Mouse (Mus musculus) heart, postnatal 0 days (tissue): ENCODE measurements around the gene Cacng5. TPM values are rescaled to one million over a fixed set of nuclear protein-coding genes. Genes with fewer than 3 reads are reported as not detected.

Experiments used
- ATAC-seq: fragments of 200-750 bp; cut with Nextera tagmentation; 2 replicates; pipeline ENCODE4 v1.8.0; 2017; ENCODE audit warnings: low read depth, moderate number of reproducible peaks, moderate library complexity; ENCODE audit not compliant: insufficient read depth
- DNase-seq: peaks from one replicate; pipeline ENCODE4 v3.0.0-alpha.2; 2016; ENCODE audit warnings: low spot score
- H3K27ac ChIP-seq: fragments of 300-500 bp; sonication (generic); 2 replicates; pipeline ENCODE4 v1.5.1; 2014; ENCODE audit warnings: low read depth, mild to moderate bottlenecking
- H3K27me3 ChIP-seq: fragments of 300-500 bp; sonication (generic); 2 replicates; pipeline ENCODE4 v1.6.1; 2014; ENCODE audit warnings: low read length, mixed read lengths; ENCODE audit not compliant: control insufficient read depth, insufficient read depth
- H3K36me3 ChIP-seq: fragments of 300-500 bp; sonication (generic); replicated peaks from 2 replicates; pipeline ENCODE4 v1.6.1; 2014; ENCODE audit warnings: low read length, mixed read lengths; ENCODE audit not compliant: control insufficient read depth, insufficient read depth
- H3K4me1 ChIP-seq: fragments of 300-500 bp; sonication (generic); 2 replicates; pipeline ENCODE4 v1.6.1; 2014; ENCODE audit warnings: antibody characterized with exemption; ENCODE audit not compliant: control insufficient read depth, insufficient read depth
- H3K4me2 ChIP-seq: fragments of 300-500 bp; sonication (generic); 2 replicates; pipeline ENCODE4 v1.6.1; 2014; ENCODE audit warnings: low read depth, mild to moderate bottlenecking, low read length, moderate library complexity
- H3K4me3 ChIP-seq: fragments of 300-500 bp; sonication (generic); 2 replicates; pipeline ENCODE4 v1.5.1; 2014; ENCODE audit warnings: low read depth, low read length
- H3K9ac ChIP-seq: fragments of 300-500 bp; sonication (generic); replicated peaks from 2 replicates; pipeline ENCODE4 v1.6.1; 2014; ENCODE audit warnings: low read depth, low read length, mixed read lengths
- H3K9me3 ChIP-seq: fragments of 300-500 bp; sonication (generic); replicated peaks from 2 replicates; pipeline ENCODE4 v1.6.1; 2016; ENCODE audit warnings: low read length; ENCODE audit not compliant: control insufficient read depth
- CTCF ChIP-seq: IDR thresholded peaks from 2 replicates; pipeline ENCODE4 v1.5.1; 2016; ENCODE audit warnings: antibody characterized with exemption, control low read depth, low read depth
- EP300 ChIP-seq: IDR thresholded peaks from 2 replicates; pipeline ENCODE4 v1.6.1; 2016; ENCODE audit warnings: antibody characterized with exemption, low read depth
- WGBS: fragments of 180-500 bp; shearing (Covaris S2); extraction: QIAGEN DNeasy Blood & Tissue Kit; methylation state at CpG from one replicate; pipeline ENCODE4 v1.1.7; 2014; 5-methylcytosine and 5-hydroxymethylcytosine counted together
- polyA plus RNA-seq: library from polyadenylated mRNA; unstranded; fragments of >200 nt; fragmentation: Nextera tagmentation; extraction: Ambion mirVana; gene quantifications from 2 replicates; pipeline ENCODE4 v1.2.1, GENCODE M21; 2015
- total RNA-seq: library from RNA; depleted of rRNA; stranded (reverse); fragments of >200 nt; gene quantifications from 2 replicates; pipeline ENCODE4 v1.2.3, GENCODE M21; 2014; ENCODE audit warnings: low replicate concordance

Gene Cacng5
- total and polyA plus RNA-seq, 2 experiments from 2014 or later = not detected

DNA sequence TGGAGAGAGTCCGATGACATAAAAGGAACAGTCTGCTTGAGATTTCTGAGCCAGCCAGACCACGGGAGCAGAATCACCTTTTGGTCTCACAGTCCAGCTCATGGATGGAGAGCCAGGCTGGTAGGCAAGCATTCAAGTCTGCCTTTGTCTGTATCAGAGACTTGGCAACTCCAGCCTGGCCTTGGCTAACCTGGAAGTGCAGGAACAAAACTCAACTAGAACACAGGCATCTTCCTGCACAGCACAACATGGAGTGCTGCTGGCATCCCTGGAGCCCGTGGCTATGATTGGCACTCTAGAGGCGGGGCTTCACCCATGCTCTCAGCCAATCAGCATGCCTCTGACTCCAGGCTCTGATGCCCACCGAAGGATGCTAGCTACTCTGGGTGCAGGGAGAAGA, 38.0 kb downstream of the Cacng5 start:
- Histone ChIP-seq H3K36me3 (no peaks in the 10 kb centered on the region), H3K4me2 (no peak overlapping the region), H3K27ac (no peak overlapping the region), H3K9me3 (no peaks in the 10 kb centered on the region), H3K27me3 (no peaks in the 10 kb centered on the region), H3K4me1 (no peaks in the 10 kb centered on the region), H3K4me3 (no peak overlapping the region), H3K9ac (no peak overlapping the region)
- DNase-seq = no peak
- no peak for TF ChIP-seq EP300
- no peak for TF ChIP-seq CTCF
- 68% methylated on average over 5 of the region's 5 CpGs for WGBS
- no peak; the same call in 1 of the 2 replicates for ATAC-seq

DNA sequence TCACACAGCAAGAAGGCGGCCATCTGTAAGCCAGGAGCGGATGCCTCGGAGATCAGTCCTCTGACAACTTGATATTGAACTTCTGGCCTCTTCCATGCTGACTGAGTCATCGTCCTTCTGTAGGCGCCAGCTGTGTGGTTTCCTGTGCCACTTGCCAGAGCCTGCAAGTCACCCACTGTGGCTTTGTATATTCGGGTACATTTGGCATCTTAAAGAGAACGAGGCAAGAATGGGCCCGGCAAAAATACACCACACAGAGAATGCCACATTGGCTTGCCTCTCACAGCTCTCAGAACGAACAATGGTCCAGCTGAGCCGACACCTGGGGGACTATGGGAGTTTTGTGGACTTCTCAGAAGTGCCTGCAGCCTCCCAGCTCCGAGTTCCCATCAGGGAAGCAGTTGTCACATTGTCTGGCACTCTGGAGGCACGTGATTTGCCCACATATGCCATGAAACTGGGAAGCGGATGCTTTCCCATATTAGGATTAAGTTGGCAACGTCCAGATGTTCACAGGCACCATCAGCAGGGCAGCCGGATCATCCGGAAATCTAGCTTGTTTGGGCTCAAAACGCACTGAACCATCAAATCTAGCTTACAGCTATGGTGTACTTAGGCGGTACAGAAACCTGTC, 38.9 kb downstream of the Cacng5 start:
- no peak for DNase-seq
- H3K36me3 ChIP-seq = no peaks in the 10 kb centered on the region
- no peak for ATAC-seq
- H3K4me1 ChIP-seq = no peaks in the 10 kb centered on the region
- H3K27me3 ChIP-seq = no peaks in the 10 kb centered on the region
- TF ChIP-seq CTCF = no peak
- TF ChIP-seq EP300 = no peak
- H3K27ac ChIP-seq = no peak overlapping the region
- no peaks in the 10 kb centered on the region for H3K9me3 ChIP-seq
- no peak overlapping the region for H3K4me3 ChIP-seq
- no peak overlapping the region for H3K4me2 ChIP-seq
- H3K9ac ChIP-seq = no peak overlapping the region
- 74% methylated on average over 18 of the region's 18 CpGs for WGBS

DNA sequence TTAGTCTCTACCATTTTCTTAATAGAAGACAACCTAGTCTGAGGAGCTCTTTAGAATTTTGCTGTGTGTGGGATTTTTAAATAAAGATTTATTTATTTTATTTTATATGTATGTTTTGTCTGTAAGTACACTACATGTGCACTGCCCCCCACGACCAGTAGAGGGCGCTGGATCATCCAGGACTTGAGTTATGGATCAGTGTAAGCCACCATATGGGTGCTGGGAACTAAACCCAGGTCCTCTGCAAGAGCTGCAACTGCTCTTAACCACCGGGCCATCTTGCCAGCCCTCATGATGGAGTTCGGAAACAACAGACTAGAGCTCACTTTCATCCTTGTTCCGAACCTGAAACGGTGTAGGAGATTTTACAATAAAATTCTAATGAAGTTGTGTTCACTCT, 42.1 kb downstream of the Cacng5 start:
- 67% methylated on average over 6 of the region's 6 CpGs for WGBS
- no peak overlapping the region for H3K9ac ChIP-seq
- H3K4me1 ChIP-seq = no peaks in the 10 kb centered on the region
- no peak overlapping the region for H3K27ac ChIP-seq
- no peaks in the 10 kb centered on the region for H3K27me3 ChIP-seq
- H3K4me3 ChIP-seq = no peak overlapping the region
- no peaks in the 10 kb centered on the region for H3K36me3 ChIP-seq
- TF ChIP-seq CTCF (no peak), EP300 (no peak)
- H3K9me3 ChIP-seq = no peaks in the 10 kb centered on the region
- H3K4me2 ChIP-seq = no peak overlapping the region
- ATAC-seq (no peak), DNase-seq (no peak)

DNA sequence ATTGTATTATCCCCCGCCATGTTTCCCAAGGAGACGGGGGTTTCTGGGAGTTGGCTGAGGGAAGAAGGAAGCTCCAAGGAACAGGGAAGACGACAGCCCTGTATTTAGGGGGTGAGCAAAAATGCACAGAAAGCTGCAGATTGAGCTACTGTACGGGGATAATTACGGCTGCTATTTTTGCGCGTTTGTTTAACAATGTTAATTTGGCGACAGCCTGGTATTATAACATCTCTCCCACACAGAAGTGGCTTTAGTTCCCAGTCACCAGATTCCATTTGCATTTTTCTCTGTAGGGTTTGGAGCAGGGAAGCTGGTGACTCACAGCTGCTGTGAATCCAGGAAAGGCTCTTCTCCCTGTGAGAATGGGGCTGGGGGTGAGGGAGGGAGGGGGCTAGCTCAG, 47.3 kb downstream of the Cacng5 start:
- Histone ChIP-seq H3K27me3 (no peaks in the 10 kb centered on the region), H3K4me3 (no peak overlapping the region), H3K27ac (no peak overlapping the region), H3K9me3 (no peaks in the 10 kb centered on the region), H3K4me1 (no peaks in the 10 kb centered on the region), H3K9ac (no peak overlapping the region), H3K36me3 (no peaks in the 10 kb centered on the region), H3K4me2 (no peak overlapping the region)
- no peak for ATAC-seq
- no peak for TF ChIP-seq EP300
- TF ChIP-seq CTCF = no peak
- DNase-seq = no peak
- 75% methylated on average over 8 of the region's 8 CpGs for WGBS

DNA sequence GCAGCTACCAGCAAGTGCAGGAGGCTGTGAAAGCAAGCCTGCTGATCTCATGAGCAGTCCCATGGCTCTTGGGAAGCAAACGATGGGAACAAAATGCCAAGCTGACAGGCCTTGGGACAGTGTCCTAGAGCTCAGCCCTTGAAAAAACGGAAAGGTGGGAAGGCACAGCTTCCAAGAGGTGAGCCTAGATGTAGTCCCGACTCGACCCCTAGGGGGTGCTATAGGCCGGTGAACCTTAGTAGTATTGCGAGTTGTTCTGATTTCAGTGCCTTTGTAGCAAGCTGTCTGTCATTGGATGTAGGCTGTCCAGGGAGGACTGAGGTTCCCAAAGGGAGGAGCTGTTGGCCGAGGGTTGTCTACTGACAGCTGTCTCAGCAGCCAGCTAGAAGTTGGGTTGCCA, 49.7 kb downstream of the Cacng5 start:
- 7% methylated on average over 7 of the region's 7 CpGs for WGBS
- TF ChIP-seq CTCF (peak; percentile 50), EP300 (no peak)
- H3K4me1 ChIP-seq = no peaks in the 10 kb centered on the region

DNA sequence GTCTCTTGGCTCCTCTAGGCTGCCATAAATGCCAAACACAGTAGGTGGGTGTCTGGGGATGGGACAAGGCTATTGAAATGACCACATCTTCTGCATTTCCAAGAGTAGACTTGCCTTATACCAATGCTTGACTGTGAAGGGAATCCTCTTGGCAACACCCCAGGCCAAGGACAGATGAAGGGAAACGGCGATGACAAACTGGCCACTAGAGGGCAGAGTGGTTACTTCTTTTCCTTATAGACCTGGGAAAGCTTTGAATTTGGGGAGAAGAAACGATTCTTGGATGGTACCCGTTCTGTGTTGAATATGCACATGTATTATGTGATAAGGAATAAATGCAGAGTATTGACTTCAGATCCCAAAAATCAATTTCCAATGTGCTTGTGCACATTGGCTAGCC, 50.8 kb downstream of the Cacng5 start:
- no peak for TF ChIP-seq EP300
- peak; percentile 64 for TF ChIP-seq CTCF
- no peak for ATAC-seq
- WGBS = 5% methylated on average over 4 of the region's 4 CpGs

More for the DNA sequence above, 49.7 kb downstream of the Cacng5 start:
- H3K4me3 ChIP-seq = no peak overlapping the region
- no peak overlapping the region for H3K27ac ChIP-seq
- H3K36me3 ChIP-seq = no peaks in the 10 kb centered on the region
- DNase-seq = peak; percentile 12
- H3K27me3 ChIP-seq = no peaks in the 10 kb centered on the region
- no peak overlapping the region for H3K4me2 ChIP-seq
- H3K9me3 ChIP-seq = no peaks in the 10 kb centered on the region
- ATAC-seq = 0 out of 2 replicates have a peak, but pooled peaks have one; percentile 36
- H3K9ac ChIP-seq = no peak overlapping the region

More for the DNA sequence above, 50.8 kb downstream of the Cacng5 start:
- peak; percentile 53 for DNase-seq
- no peaks in the 10 kb centered on the region for H3K36me3 ChIP-seq
- no peak overlapping the region for H3K9ac ChIP-seq
- no peaks in the 10 kb centered on the region for H3K4me1 ChIP-seq
- H3K27ac ChIP-seq = no peak overlapping the region
- H3K9me3 ChIP-seq = no peaks in the 10 kb centered on the region
- H3K4me2 ChIP-seq = no peak overlapping the region
- no peak overlapping the region for H3K4me3 ChIP-seq
- no peaks in the 10 kb centered on the region for H3K27me3 ChIP-seq
